Mouse (Mus musculus): ENCODE measurements at regions not wholly inside any gene's neighbourhood (a gene's known extent, or its start where the extent isn't known, plus 50 kb on each side); places are given as distances from the start of the nearest gene placed in this dataset.

- DNase-seq (ENCODE audit: low spot score in 2 of 2): no peak
- intact Hi-C loops (cut with DNase I): no loop called here
These were observed 180.7 kb upstream of the Dapk1 start for GRCm38 (mm10) chr13:60420842-60421696.

- no peak for DNase-seq (ENCODE audit: low spot score in 2 of 2)
- intact Hi-C loops (cut with DNase I): no loop called here
These were observed 177.5 kb upstream of the Dapk1 start for GRCm38 (mm10) chr13:60424267-60424666.

GRCm38 (mm10) chr13:60425140-60425539 is 176.6 kb upstream of the Dapk1 start:
- intact Hi-C loops (cut with DNase I): no loop called here
- no peak for DNase-seq (ENCODE audit: low spot score in 2 of 2)

- DNase-seq (ENCODE audit: low spot score in 2 of 2): no peak
- intact Hi-C loops (cut with DNase I): no loop called here
These were observed 176.2 kb upstream of the Dapk1 start for GRCm38 (mm10) chr13:60425556-60425955.

- intact Hi-C loops (cut with DNase I): no loop called here
- DNase-seq (ENCODE audit: low spot score in 2 of 2): no peak
These were observed 175.4 kb upstream of the Dapk1 start for GRCm38 (mm10) chr13:60426192-60426840.

- no peak for DNase-seq (ENCODE audit: low spot score in 2 of 2)
- intact Hi-C loops (cut with DNase I): no loop called here
These were observed 174.7 kb upstream of the Dapk1 start for GRCm38 (mm10) chr13:60427077-60427476.

GRCm38 (mm10) chr13:60427755-60428385 is 173.9 kb upstream of the Dapk1 start:
- intact Hi-C loops (cut with DNase I): no loop called here
- no peak for DNase-seq (ENCODE audit: low spot score in 2 of 2)

GRCm38 (mm10) chr13:60429148-60429547 is 172.6 kb upstream of the Dapk1 start:
- intact Hi-C loops (cut with DNase I): no loop called here
- no peak for DNase-seq (ENCODE audit: low spot score in 2 of 2)

GRCm38 (mm10) chr13:60431412-60431811 is 170.3 kb upstream of the Dapk1 start:
- DNase-seq (ENCODE audit: low spot score in 2 of 2): no peak

GRCm38 (mm10) chr13:60434221-60435210 is 167.2 kb upstream of the Dapk1 start:
- intact Hi-C loops (cut with DNase I): no loop called here

More at GRCm38 (mm10) chr13:60431412-60431811, 170.3 kb upstream of the Dapk1 start:
- intact Hi-C loops (cut with DNase I): no loop called here

GRCm38 (mm10) chr13:60435333-60435732 is 166.4 kb upstream of the Dapk1 start:
- intact Hi-C loops (cut with DNase I): no loop called here
- no peak for DNase-seq (ENCODE audit: low spot score in 2 of 2)

More at GRCm38 (mm10) chr13:60434221-60435210, 167.2 kb upstream of the Dapk1 start:
- DNase-seq (ENCODE audit: low spot score in 2 of 2): no peak

GRCm38 (mm10) chr13:60438177-60438576 is 163.6 kb upstream of the Dapk1 start:
- DNase-seq (ENCODE audit: low spot score in 2 of 2): no peak
- intact Hi-C loops (cut with DNase I): no loop called here

GRCm38 (mm10) chr13:60440586-60440985 is 161.2 kb upstream of the Dapk1 start:
- DNase-seq (ENCODE audit: low spot score in 2 of 2): no peak

GRCm38 (mm10) chr13:60445164-60445563 is 156.6 kb upstream of the Dapk1 start:
- intact Hi-C loops (cut with DNase I): no loop called here
- no peak for DNase-seq (ENCODE audit: low spot score in 2 of 2)

More at GRCm38 (mm10) chr13:60440586-60440985, 161.2 kb upstream of the Dapk1 start:
- intact Hi-C loops (cut with DNase I): no loop called here

GRCm38 (mm10) chr13:60446926-60447325 is 154.8 kb upstream of the Dapk1 start:
- intact Hi-C loops (cut with DNase I): no loop called here

GRCm38 (mm10) chr13:60450721-60451506 is 150.8 kb upstream of the Dapk1 start:
- no peak for DNase-seq (ENCODE audit: low spot score in 2 of 2)
- intact Hi-C loops (cut with DNase I): no loop called here

More at GRCm38 (mm10) chr13:60446926-60447325, 154.8 kb upstream of the Dapk1 start:
- no peak for DNase-seq (ENCODE audit: low spot score in 2 of 2)

- no peak for DNase-seq (ENCODE audit: low spot score in 2 of 2)
- intact Hi-C loops (cut with DNase I): no loop called here
These were observed 147.8 kb upstream of the Dapk1 start for GRCm38 (mm10) chr13:60453821-60454483.

GRCm38 (mm10) chr13:60455033-60455619 is 146.6 kb upstream of the Dapk1 start:
- DNase-seq (ENCODE audit: low spot score in 2 of 2): no peak
- intact Hi-C loops (cut with DNase I): no loop called here

All from left cerebral cortex, postnatal 36 days (tissue).